Comparison of ENCODE assay signal across 20 mouse cellular contexts in genomic region chr2:157245001-157245400, GRCm38 (mm10). TPM values are rescaled to one million over a fixed set of nuclear protein-coding genes. Genes with fewer than 3 reads are reported as not detected.
DNase-seq lines count a peak whose midpoint lies in the region; TF ChIP-seq lines count a peak whose summit lies in the region.
"Had no signal": no experiment of that assay in that cellular context is flagged by ENCODE, and none has a peak within 500 bp of the region (broad histone marks: within the 10 kb centered on the region; RNA-seq: fewer than 3 reads in every experiment).

No protein-coding gene starts in this region.

- H3K79me2 ChIP-seq in MEL (ENCODE audit: control insufficient read depth, insufficient read depth, low read length, poor library complexity): no peaks in the 10 kb centered on the region

- WGBS in large intestine, adult 2 months: 5% methylated on average over 5 of the region's 5 CpGs

- H3K9ac ChIP-seq in MEL (ENCODE audit: control insufficient read depth, low read depth, low read length, poor library complexity, severe bottlenecking): no peak overlapping the region
- H3K9ac ChIP-seq: forebrain, postnatal 0 days; heart, embryonic 13.5 days; hindbrain, embryonic 15.5 days; limb, embryonic 12.5 days; liver, embryonic 12.5 days had no signal

- TF ChIP-seq POLR2A in MEL (IDR thresholded peaks at IDR 0.05; ENCODE audit: control insufficient read depth in 1 of 2, insufficient read depth in 1 of 2, low read depth in 1 of 2, low read length in 2 of 2, poor library complexity in 1 of 2): no peak

- no peaks in the 10 kb centered on the region; a peak in 1 of 4 replicates for H3K36me3 ChIP-seq in MEL (ENCODE audit: control insufficient read depth in 1 of 2, insufficient read depth in 2 of 2, low read length in 2 of 2)
- H3K36me3 ChIP-seq: G1E; heart, embryonic 13.5 days; hindbrain, embryonic 15.5 days; limb, embryonic 12.5 days; liver, embryonic 12.5 days had no signal

- H3K27ac ChIP-seq in MEL (ENCODE audit: control insufficient read depth, low read depth, low read length): no peak overlapping the region
- H3K27ac ChIP-seq: heart, embryonic 13.5 days; hindbrain, embryonic 15.5 days; limb, embryonic 12.5 days; liver, embryonic 12.5 days; stomach, postnatal 0 days had no signal

- H3K27me3 ChIP-seq in MEL (ENCODE audit: control insufficient read depth in 1 of 2, insufficient read depth in 2 of 2, low read length in 2 of 2): peaks cover 0 to 3% of the 10 kb centered on the region in 2 experiments; a peak in 1 of 4 replicates
- H3K27me3 ChIP-seq: heart, embryonic 13.5 days; hindbrain, embryonic 15.5 days; limb, embryonic 12.5 days had no signal

- DNase-seq in 3T3-L1 (ENCODE audit: low read depth, low spot score) (peak; percentile 9), MEL (ENCODE audit: low read depth, low spot score) (peak; percentile 17)
- DNase-seq in adrenal gland, postnatal 25 days: peak; percentile 4
- DNase-seq in large intestine, adult 2 months (ENCODE audit: low read depth, low spot score): peak; percentile 85
- DNase-seq in ovary, postnatal 36 days (ENCODE audit: low spot score): no peak
- no peak for DNase-seq in gastrocnemius, adult 18-20 months (ENCODE audit: low spot score)
- no peak for DNase-seq in cerebellum, postnatal 4 days (ENCODE audit: low spot score in 2 of 2)
- DNase-seq: cerebellum, adult 18-20 months; kidney, adult 9 months; kidney, postnatal 36 days; lung, adult 2 months; right cerebral cortex, postnatal 4 days had no signal

- H3K9me3 ChIP-seq in MEL (replicated peaks; ENCODE audit: insufficient read depth, low read length): no peaks in the 10 kb centered on the region
- H3K9me3 ChIP-seq: hindbrain, embryonic 15.5 days; limb, embryonic 12.5 days; liver, embryonic 12.5 days had no signal

- peaks cover 0 to 7% of the 10 kb centered on the region in 2 experiments; a peak in 2 of 4 replicates for H3K4me1 ChIP-seq in MEL (ENCODE audit: control insufficient read depth in 1 of 2, insufficient read depth in 2 of 2, low read length in 2 of 2)
- H3K4me1 ChIP-seq: heart, embryonic 13.5 days; hindbrain, embryonic 15.5 days; liver, embryonic 12.5 days had no signal

- no peak for TF ChIP-seq CTCF in MEL (IDR thresholded peaks at IDR 0.05 in 2 of 3, conservative IDR thresholded peaks at IDR 0.05 in 1 of 3; ENCODE audit: control insufficient read depth in 1 of 3, insufficient read depth in 1 of 3, low read depth in 2 of 3, low read length in 3 of 3, poor library complexity in 1 of 3, severe bottlenecking in 1 of 3)

- no peak for TF ChIP-seq RAD21 in MEL (IDR thresholded peaks at IDR 0.05; ENCODE audit: low read depth, low read length)

- no peak for TF ChIP-seq EP300 in MEL (IDR thresholded peaks at IDR 0.05; ENCODE audit: low read depth in 1 of 2, low read length in 2 of 2)

- H3K4me3 ChIP-seq in MEL (ENCODE audit: control insufficient read depth in 1 of 2, insufficient read depth in 1 of 2, low read depth in 2 of 2, low read length in 2 of 2): peak overlapping the region in 1 of 2 experiments; percentile 1; a peak in 1 of 4 replicates
- H3K4me3 ChIP-seq: heart, embryonic 13.5 days; hindbrain, embryonic 15.5 days; limb, embryonic 12.5 days; liver, embryonic 12.5 days had no signal

TF ChIP-seq in MEL, 35 proteins besides CTCF, POLR2A, EP300 and RAD21:
- TF ChIP-seq CHD1 (IDR thresholded peaks at IDR 0.05; ENCODE audit: low read depth, low read length) (no peak), MYB (IDR thresholded peaks at IDR 0.05; ENCODE audit: low read depth, low read length) (no peak), POLR2AphosphoS2 (IDR thresholded peaks at IDR 0.05; ENCODE audit: low read length) (no peak), HCFC1 (IDR thresholded peaks at IDR 0.05; ENCODE audit: low read depth, low read length) (no peak), TAL1 (IDR thresholded peaks at IDR 0.05; ENCODE audit: low read length) (no peak), BHLHE40 (IDR thresholded peaks at IDR 0.05; ENCODE audit: borderline replicate concordance, low read depth, low read length) (no peak), ETS1 (IDR thresholded peaks at IDR 0.05; ENCODE audit: low read depth, low read length) (no peak), ZKSCAN1 (IDR thresholded peaks at IDR 0.05; ENCODE audit: low read depth, low read length) (no peak), POLR2AphosphoS5 (IDR thresholded peaks at IDR 0.05; ENCODE audit: borderline replicate concordance, low read depth, low read length) (no peak), CHD2 (IDR thresholded peaks at IDR 0.05; ENCODE audit: low read length) (no peak), USF1 (IDR thresholded peaks at IDR 0.05; ENCODE audit: low read depth, low read length) (no peak), MEF2A (IDR thresholded peaks at IDR 0.05; ENCODE audit: extremely low read depth, insufficient replicate concordance, low read depth, low read length, poor library complexity, severe bottlenecking) (no peak), KAT2A (conservative IDR thresholded peaks at IDR 0.05; ENCODE audit: low read depth, low read length) (no peak), TCF12 (IDR thresholded peaks at IDR 0.05; ENCODE audit: low read depth, low read length) (no peak), UBTF (IDR thresholded peaks at IDR 0.05; ENCODE audit: borderline replicate concordance, insufficient read depth, low read depth, low read length) (no peak)

RNA-seq across cellular contexts. Expression of gene Rpn2, which starts 33.8 kb away (rescaled TPM):
- 259 and 284 TPM in 2 replicates for total RNA-seq in MEL (2012; rRNA removed)
- 100 to 1,000 TPM; 310 to 316 TPM for polyA plus RNA-seq in MEL (2012; ENCODE audit: insufficient read depth in 1 of 2, insufficient read length in 2 of 2, low read depth in 1 of 2, low replicate concordance in 2 of 2, missing spikeins in 1 of 2)
- 246 and 263 TPM in 2 replicates for total RNA-seq in adrenal gland, postnatal 25 days (2021)
- polyA plus RNA-seq in large intestine, adult 2 months (2012; rRNA removed): 322 and 331 TPM in 2 replicates
- 10 to 100 TPM; 78.2 to 84.6 TPM for total RNA-seq in gastrocnemius, adult 18-20 months (2021)

RNA-seq across cellular contexts. Expression of gene Mroh8, which starts 34.3 kb away (rescaled TPM):
- total RNA-seq in MEL (2012; rRNA removed): 0.10 and 0.15 TPM in 2 replicates
- polyA plus RNA-seq in MEL (2012; ENCODE audit: insufficient read depth in 1 of 2, insufficient read length in 2 of 2, low read depth in 1 of 2, low replicate concordance in 2 of 2, missing spikeins in 1 of 2): under 1 TPM in 1 of 2 experiments, not detected in 1; 0.18 TPM
- 0.46 and 0.57 TPM in 2 replicates for total RNA-seq in adrenal gland, postnatal 25 days (2021)
- polyA plus RNA-seq in large intestine, adult 2 months (2012; rRNA removed): 0.10 and 0.25 TPM in 2 replicates
- 1 to 10 TPM; 1.4 TPM for total RNA-seq in gastrocnemius, adult 18-20 months (2021)
- total RNA-seq: heart, postnatal 25 days had no signal

RNA-seq across cellular contexts. Expression of gene Rbl1, which starts 40.7 kb away (rescaled TPM):
- 14.8 and 17.8 TPM in 2 replicates for total RNA-seq in MEL (2012; rRNA removed)
- polyA plus RNA-seq in MEL (2012; ENCODE audit: insufficient read depth in 1 of 2, insufficient read length in 2 of 2, low read depth in 1 of 2, low replicate concordance in 2 of 2, missing spikeins in 1 of 2): 10 to 100 TPM in 1 of 2 experiments, not detected in 1; 18.1 TPM
- total RNA-seq in adrenal gland, postnatal 25 days (2021): 8.8 and 9.0 TPM in 2 replicates
- polyA plus RNA-seq in large intestine, adult 2 months (2012; rRNA removed): 5.0 and 9.5 TPM in 2 replicates
- total RNA-seq in gastrocnemius, adult 18-20 months (2021): 1 to 10 TPM; 2.1 to 2.8 TPM

Comparison
In these comparisons a context has a peak if more than half of its experiments do, and no peak if none do; other contexts are left out.
1. DNase-seq: peak in 3T3-L1 (single experiment), MEL (single experiment), adrenal gland, postnatal 25 days (single experiment) and large intestine, adult 2 months (single experiment); none in ovary, postnatal 36 days (single experiment), gastrocnemius, adult 18-20 months (single experiment) and cerebellum, postnatal 4 days (0 of 2).